Mouse (Mus musculus) retina, adult 2 months (tissue): ENCODE measurements at regions not wholly inside any gene's neighbourhood (a gene's known extent, or its start where the extent isn't known, plus 50 kb on each side); places are given as distances from the start of the nearest gene placed in this dataset.

ENCODE experiments used
- DNase-seq: peaks from one replicate; pipeline ENCODE4 v3.0.0-alpha.2; 2012; ENCODE audit warnings: low read depth, low spot score

GRCm38 (mm10) chrX:122021749-122022148 lies 375.5 kb downstream of the Nap1l3 start:
- peak; percentile 6 for DNase-seq
